Mouse (Mus musculus) frontal cortex, postnatal 10 days (tissue): ENCODE data around the gene Zfp974.
A peak's percentile ranks its signal among the peaks of the same experiment; 100 is the strongest.
"Not testable (repeated sequence)": the region's sequence is repeated elsewhere in the genome, so short reads cannot be mapped to it uniquely, and the experiment has no call there.

Experiments
- DNase-seq, 2 experiments: peaks; one replicate each; pipeline ENCODE4 v3.0.0; 2022; ENCODE audit warnings: low spot score in 2 of 2, mixed read lengths in 1 of 2

Gene Zfp974

GRCm38 (mm10) chr7:27928818-27929695, at the start of gene Zfp974:
Zfp974 (minus strand) TSS chr7:27929460.
- DNase-seq, result peak; percentile 45 to 64

GRCm38 (mm10) chr7:27949451-27949850, 20.2 kb upstream of the Zfp974 start:
- not testable (repeated sequence) for DNase-seq

- not testable (repeated sequence) for DNase-seq
Measured at GRCm38 (mm10) chr7:27941869-27942268, 12.6 kb upstream of the Zfp974 start.

- not testable (repeated sequence) for DNase-seq
Measured at GRCm38 (mm10) chr7:27933800-27934158, 4.5 kb upstream of the Zfp974 start.

DNA sequence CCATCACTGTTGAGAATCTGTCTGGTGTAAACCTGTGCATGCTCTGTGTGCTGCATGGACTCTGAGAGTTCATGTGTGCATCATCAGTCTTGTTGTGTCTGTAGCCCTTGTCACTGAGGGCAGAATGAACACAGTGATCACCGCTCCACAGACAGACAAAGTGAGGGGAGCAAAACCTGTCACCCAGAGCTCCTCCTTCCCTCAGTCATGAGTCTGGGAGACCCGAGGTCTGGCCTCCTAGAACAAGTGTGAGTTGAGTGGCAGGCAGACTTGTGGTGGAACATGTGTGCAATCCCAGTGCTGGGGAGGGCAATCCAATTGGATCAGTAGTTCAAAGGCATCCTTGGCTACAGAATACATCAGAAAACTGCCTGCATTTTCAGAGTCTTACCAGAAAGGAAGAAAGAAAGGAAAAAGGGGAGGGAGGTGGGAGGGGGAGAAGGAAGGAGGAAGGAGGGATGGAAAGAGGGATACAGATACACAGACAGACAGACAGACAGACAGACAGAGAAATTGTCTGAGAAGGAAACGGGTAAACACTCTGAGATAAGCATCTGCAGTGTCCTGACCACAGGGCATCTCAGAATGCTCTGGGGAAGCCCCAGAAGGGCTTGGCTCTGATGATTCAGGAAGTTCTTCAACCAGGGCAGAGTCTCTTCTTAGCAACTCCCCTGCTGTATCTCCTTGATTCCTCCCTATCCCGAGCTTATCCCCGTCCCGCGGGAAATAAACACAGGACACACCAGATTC, 4.0 kb upstream of the Zfp974 start:
- no peak for DNase-seq

- DNase-seq, result not testable (repeated sequence)
Measured at GRCm38 (mm10) chr7:27927041-27927440, 2.2 kb downstream of the Zfp974 start.

- not testable (repeated sequence) for DNase-seq
Measured at GRCm38 (mm10) chr7:27910952-27911351, 18.3 kb downstream of the Zfp974 start.

DNA sequence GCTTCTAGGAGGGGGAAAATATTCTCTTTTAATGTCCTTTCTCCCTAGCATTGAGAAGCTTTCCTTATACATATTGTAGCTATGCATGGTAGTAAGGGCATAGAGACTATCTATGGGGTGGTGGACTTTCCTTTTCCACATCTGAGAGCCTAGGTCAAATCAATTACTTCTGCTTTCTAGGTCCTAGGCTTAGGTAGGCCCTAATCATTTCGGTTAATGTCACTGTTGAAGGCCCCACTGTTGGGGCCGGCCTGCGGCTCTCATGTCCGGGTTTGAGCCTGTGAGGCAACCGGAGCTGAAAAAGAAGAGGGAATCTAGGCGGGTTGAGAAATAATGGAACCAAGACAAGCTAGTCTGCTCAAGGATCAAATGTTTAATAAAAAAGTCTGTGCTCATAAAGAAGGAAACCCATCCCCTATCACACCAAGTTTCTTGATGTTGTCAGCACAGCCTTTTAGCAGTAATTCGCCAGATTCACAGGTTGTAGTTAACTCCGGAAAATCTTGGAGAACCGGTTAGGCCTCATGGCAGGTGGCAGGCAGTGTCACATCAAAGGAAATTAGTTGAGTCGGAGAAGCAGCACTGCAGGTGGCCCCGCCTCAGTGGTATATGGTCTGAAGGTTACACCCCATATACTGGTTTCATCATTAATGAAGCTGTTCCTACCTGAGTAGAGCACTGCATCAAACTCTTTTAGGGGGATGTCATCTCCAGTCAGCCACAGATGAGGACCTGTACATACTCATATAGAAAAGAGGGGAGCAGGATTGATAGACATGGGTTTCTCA, 24.0 kb downstream of the Zfp974 start:
- no peak for DNase-seq

DNA sequence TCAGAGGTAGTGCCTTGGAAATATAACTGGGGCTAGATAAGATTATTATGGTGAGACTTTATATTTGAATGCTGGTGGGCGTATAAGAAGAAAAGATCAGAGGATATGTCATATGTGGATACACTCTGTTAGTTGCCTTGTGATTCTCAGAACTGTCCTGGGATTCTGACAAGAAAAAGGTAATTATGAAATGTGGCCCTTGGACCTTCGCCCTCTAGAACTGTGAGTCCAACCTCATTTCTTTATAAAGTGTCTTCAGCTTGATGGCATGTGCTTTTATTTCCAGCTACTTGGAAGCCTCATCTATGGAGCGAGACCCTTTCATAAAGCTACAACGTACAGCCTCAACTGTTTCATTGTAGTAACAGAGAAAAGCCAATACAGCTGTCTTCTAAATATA, 28.7 kb downstream of the Zfp974 start:
- no peak for DNase-seq

DNA sequence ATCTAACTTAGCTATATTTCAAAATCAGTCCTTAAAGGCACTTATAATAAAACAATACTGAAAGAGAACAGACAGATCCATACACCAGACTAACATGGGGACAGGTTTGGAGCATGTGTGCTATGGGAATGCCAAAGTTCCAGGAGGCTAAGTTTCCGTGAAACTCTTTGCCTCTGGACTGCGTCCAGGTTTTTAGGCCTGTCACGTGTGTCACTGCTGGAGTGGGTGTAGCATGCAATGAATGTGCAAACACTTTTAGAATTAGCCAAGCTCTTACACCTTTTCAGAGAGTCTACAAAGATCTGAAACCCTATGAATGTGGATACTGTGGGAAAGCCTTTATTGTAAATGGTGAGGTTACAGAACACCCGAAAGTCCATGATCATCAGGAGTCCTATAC, 47.5 kb downstream of the Zfp974 start:
- no peak for DNase-seq

DNA sequence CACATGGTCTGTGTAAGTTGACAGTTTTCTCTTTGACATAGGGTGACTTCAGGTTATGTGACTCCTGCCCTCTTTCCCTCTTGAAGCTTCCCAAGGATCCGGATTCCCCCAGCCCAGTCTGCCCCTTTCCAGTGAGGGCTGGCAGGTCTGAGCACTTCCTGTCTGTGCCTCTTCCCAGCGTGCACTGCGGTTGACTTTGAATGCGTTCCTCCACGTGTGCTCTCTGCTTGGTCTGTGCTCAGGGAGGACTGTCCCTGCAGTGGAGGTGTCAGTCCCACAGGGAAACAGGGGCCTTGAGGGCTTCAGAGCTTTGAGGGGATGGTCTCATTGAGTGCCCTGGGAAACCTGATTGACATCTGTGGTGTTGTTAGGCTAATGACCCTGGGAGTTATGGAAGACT, 66.7 kb downstream of the Zfp974 start:
- DNase-seq, result not testable (repeated sequence)

DNA sequence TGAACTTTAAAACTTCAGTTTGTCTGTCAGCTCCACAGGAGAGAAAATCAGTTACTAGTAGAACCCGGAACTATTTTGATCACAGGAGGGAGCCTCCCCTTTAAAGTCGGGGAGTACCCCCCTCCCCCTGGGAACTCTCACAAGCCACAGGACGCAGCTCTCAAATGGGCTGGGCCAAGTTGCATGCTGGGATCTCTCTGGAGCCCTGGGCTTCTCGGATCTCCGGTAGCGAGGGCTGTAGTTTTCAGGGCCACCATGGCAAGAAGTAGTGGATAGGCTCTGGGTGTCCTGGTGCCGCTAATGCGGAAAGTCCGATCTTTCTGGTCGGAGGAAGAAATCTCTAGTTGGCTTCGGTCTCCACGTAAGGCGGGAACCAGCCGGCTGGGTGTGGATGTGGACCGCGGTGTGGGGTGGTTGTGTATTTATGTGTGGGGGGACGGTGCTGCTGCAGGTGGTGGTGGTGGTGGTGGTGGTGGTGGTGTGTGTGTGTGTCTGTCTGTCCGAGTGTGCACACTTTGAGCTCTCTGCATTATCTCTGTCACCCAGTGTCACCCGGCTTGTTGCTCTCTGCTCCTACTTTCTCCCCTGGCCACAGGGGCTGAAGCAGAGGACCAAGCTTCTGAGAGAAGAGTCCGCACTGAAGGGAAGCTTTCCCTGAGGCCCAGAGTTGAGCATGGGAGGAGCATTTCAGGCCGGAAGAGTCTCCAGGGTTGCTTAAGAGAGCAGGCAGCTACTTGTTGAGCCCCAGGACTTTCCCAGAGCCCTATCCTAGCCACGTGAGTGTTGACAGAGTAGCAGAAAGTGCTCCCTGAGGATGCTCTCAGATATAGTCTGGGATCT, 68.6 kb downstream of the Zfp974 start:
- DNase-seq, result peak; percentile 47 to 57

DNA sequence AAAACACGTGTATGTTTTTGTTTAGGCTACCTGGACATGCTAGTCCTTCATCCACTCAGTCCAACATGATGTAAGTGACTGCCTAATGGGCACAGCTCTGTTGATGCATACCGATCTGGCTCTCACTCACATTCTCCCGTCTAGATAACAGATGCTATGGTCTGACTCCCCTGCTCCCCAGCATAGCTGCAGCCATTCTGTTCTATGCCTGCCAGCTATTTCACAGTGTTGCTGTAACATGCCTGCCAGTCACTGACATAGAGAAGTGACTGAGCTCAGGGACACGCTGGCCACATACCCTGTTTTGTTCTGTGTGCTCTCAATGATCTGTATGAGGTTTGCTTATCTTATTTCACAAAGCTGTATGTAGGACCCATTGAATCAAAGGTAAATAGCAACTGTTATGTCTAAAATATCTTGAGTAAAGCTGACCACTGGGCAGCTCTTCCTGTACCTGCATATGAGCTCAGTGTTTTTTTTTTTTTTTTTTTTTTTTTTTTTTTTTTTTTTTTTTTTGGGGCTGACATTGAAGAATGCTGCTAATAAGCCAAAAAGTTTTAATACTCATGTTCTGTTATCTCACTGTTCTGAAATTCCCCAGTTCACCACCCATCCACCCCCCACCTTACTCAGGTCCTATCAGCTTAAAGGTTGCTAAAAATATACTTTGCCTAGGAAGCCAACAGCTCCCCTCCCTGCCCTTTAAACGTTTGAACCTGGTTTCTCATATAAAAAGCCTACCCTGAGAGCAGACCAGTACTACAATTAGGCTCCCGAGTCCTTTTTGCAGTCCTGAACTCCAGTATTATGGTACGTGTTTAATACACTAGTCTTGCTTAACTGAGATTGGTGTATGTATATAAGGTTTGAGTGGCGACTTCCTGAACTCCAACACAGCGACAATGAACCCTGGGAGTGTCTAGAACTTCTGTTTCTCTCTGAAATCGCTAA, 69.7 kb downstream of the Zfp974 start:
- no peak for DNase-seq
